Mouse (Mus musculus) liver, embryonic 12.5 days (tissue): ENCODE measurements around the gene Uhrf1. TPM values are rescaled to one million over a fixed set of nuclear protein-coding genes. Genes with fewer than 3 reads are reported as not detected.

Source experiments
- ATAC-seq: fragments of 200-750 bp; cut with Nextera tagmentation; 2 replicates; pipeline ENCODE4 v1.8.0; 2017; ENCODE audit warnings: moderate number of reproducible peaks, mild to moderate bottlenecking, moderate library complexity
- H3K27ac ChIP-seq: fragments of 300-500 bp; sonication (generic); 2 replicates; pipeline ENCODE4 v1.5.1; 2016; ENCODE audit warnings: mild to moderate bottlenecking
- H3K27me3 ChIP-seq: fragments of 300-500 bp; sonication (generic); replicated peaks from 2 replicates; pipeline ENCODE4 v1.6.1; 2016; ENCODE audit warnings: mild to moderate bottlenecking, moderate library complexity
- H3K36me3 ChIP-seq: fragments of 300-500 bp; sonication (generic); 2 replicates; pipeline ENCODE4 v1.6.1; 2016; ENCODE audit warnings: mild to moderate bottlenecking, moderate library complexity
- H3K4me1 ChIP-seq: fragments of 300-500 bp; sonication (generic); 2 replicates; pipeline ENCODE4 v1.6.1; 2016
- H3K4me2 ChIP-seq: fragments of 300-500 bp; sonication (generic); 2 replicates; pipeline ENCODE4 v1.6.1; 2016; ENCODE audit warnings: mild to moderate bottlenecking, moderate library complexity
- H3K4me3 ChIP-seq: fragments of 300-500 bp; sonication (generic); 2 replicates; pipeline ENCODE4 v1.5.1; 2016; ENCODE audit warnings: mild to moderate bottlenecking, moderate library complexity
- H3K9ac ChIP-seq: fragments of 300-500 bp; sonication (generic); 2 replicates; pipeline ENCODE4 v1.6.1; 2016; ENCODE audit warnings: mild to moderate bottlenecking, moderate library complexity
- H3K9me3 ChIP-seq: fragments of 300-500 bp; sonication (generic); replicated peaks from 2 replicates; pipeline ENCODE4 v1.6.1; 2016; ENCODE audit warnings: mild to moderate bottlenecking, moderate library complexity
- WGBS: fragments of 180-500 bp; shearing (Covaris S2); methylation state at CpG from one replicate; pipeline ENCODE4 v1.1.7; 2016; ENCODE audit not compliant: insufficient replicate concordance; 5-methylcytosine and 5-hydroxymethylcytosine counted together
- polyA plus RNA-seq: library from polyadenylated mRNA; unstranded; fragments of >200 nt; fragmentation: Nextera tagmentation; extraction: Ambion mirVana; gene quantifications from 2 replicates; pipeline ENCODE4 v1.2.1, GENCODE M21; 2016

Uhrf1 gene
- polyA plus RNA-seq, 1 experiment from 2014 or later = 154 TPM

- Histone ChIP-seq H3K9ac (no peak overlapping the region), H3K36me3 (peaks cover 53% of the 10 kb centered on the region), H3K9me3 (no peaks in the 10 kb centered on the region), H3K27ac (no peak overlapping the region), H3K4me3 (no peak overlapping the region), H3K4me2 (no peak overlapping the region), H3K27me3 (no peaks in the 10 kb centered on the region), H3K4me1 (peaks cover 53% of the 10 kb centered on the region)
- ATAC-seq = peak; percentile 68
- WGBS = 20% methylated on average over 8 of the region's 8 CpGs
Measured at GRCm38 (mm10) chr17:56264020-56264419, 39.1 kb upstream of the Uhrf1 start.

GRCm38 (mm10) chr17:56265011-56265410, 38.1 kb upstream of the Uhrf1 start:
- no peak for ATAC-seq
- 84% methylated on average over 4 of the region's 4 CpGs for WGBS
- no peaks in the 10 kb centered on the region for H3K9me3 ChIP-seq
- H3K36me3 ChIP-seq = peaks cover 45% of the 10 kb centered on the region
- H3K27me3 ChIP-seq = no peaks in the 10 kb centered on the region
- no peak overlapping the region for H3K9ac ChIP-seq
- no peak overlapping the region for H3K4me2 ChIP-seq
- no peak overlapping the region for H3K27ac ChIP-seq
- no peak overlapping the region for H3K4me3 ChIP-seq
- peaks cover 53% of the 10 kb centered on the region for H3K4me1 ChIP-seq

- no peak for ATAC-seq
- H3K36me3 ChIP-seq = peaks cover 45% of the 10 kb centered on the region
- no peak overlapping the region for H3K4me2 ChIP-seq
- no peak overlapping the region for H3K4me3 ChIP-seq
- no peaks in the 10 kb centered on the region for H3K9me3 ChIP-seq
- WGBS = 72% methylated on average over 3 of the region's 3 CpGs
- H3K27ac ChIP-seq = 0 out of 2 replicates have a peak overlapping the region, but pooled peaks have one; percentile 7
- peaks cover 46% of the 10 kb centered on the region for H3K4me1 ChIP-seq
- no peak overlapping the region for H3K9ac ChIP-seq
- no peaks in the 10 kb centered on the region for H3K27me3 ChIP-seq
Measured at GRCm38 (mm10) chr17:56265869-56266268, 37.3 kb upstream of the Uhrf1 start.

GRCm38 (mm10) chr17:56266271-56266670, 36.9 kb upstream of the Uhrf1 start:
- ATAC-seq = no peak
- 56% methylated on average over 3 of the region's 3 CpGs for WGBS
- Histone ChIP-seq H3K4me1 (peaks cover 41% of the 10 kb centered on the region), H3K9me3 (no peaks in the 10 kb centered on the region), H3K4me3 (no peak overlapping the region), H3K27me3 (no peaks in the 10 kb centered on the region), H3K4me2 (no peak overlapping the region), H3K9ac (no peak overlapping the region), H3K36me3 (peaks cover 45% of the 10 kb centered on the region), H3K27ac (peak overlapping the region; percentile 7; the same call in 1 of the 2 replicates)

- H3K27me3 ChIP-seq = no peaks in the 10 kb centered on the region
- H3K9me3 ChIP-seq = no peaks in the 10 kb centered on the region
- H3K9ac ChIP-seq = peak overlapping the region; percentile 66
- peak overlapping the region; percentile 50 for H3K4me3 ChIP-seq
- WGBS = 18% methylated on average over 12 of the region's 12 CpGs
- peaks cover 39% of the 10 kb centered on the region for H3K4me1 ChIP-seq
- peak overlapping the region; percentile 74 for H3K27ac ChIP-seq
- H3K4me2 ChIP-seq = peak overlapping the region; percentile 78
- H3K36me3 ChIP-seq = peaks cover 50% of the 10 kb centered on the region
- peak; percentile 78 for ATAC-seq
Measured at GRCm38 (mm10) chr17:56269153-56269630, 33.9 kb upstream of the Uhrf1 start.

- peaks cover 43% of the 10 kb centered on the region for H3K4me1 ChIP-seq
- 66% methylated on average over 3 of the region's 3 CpGs for WGBS
- H3K27me3 ChIP-seq = no peaks in the 10 kb centered on the region
- peak overlapping the region; percentile 74 for H3K27ac ChIP-seq
- no peaks in the 10 kb centered on the region for H3K9me3 ChIP-seq
- H3K4me2 ChIP-seq = peak overlapping the region; percentile 78
- peaks cover 47% of the 10 kb centered on the region for H3K36me3 ChIP-seq
- H3K4me3 ChIP-seq = peak overlapping the region; percentile 50
- ATAC-seq = 0 out of 2 replicates have a peak, but pooled peaks have one; percentile 1
- peak overlapping the region; percentile 66 for H3K9ac ChIP-seq
Measured at GRCm38 (mm10) chr17:56269741-56270140, 33.4 kb upstream of the Uhrf1 start.

GRCm38 (mm10) chr17:56271609-56272253, 31.4 kb upstream of the Uhrf1 start:
- Histone ChIP-seq H3K9ac (no peak overlapping the region), H3K9me3 (no peaks in the 10 kb centered on the region), H3K36me3 (peaks cover 40% of the 10 kb centered on the region), H3K4me3 (no peak overlapping the region), H3K4me1 (peaks cover 46% of the 10 kb centered on the region), H3K27ac (no peak overlapping the region), H3K27me3 (no peaks in the 10 kb centered on the region), H3K4me2 (no peak overlapping the region)
- no peak for ATAC-seq
- 79% methylated on average over 12 of the region's 12 CpGs for WGBS

GRCm38 (mm10) chr17:56272644-56273043, 30.5 kb upstream of the Uhrf1 start:
- Histone ChIP-seq H3K9me3 (no peaks in the 10 kb centered on the region), H3K9ac (no peak overlapping the region; the same call in 1 of the 2 replicates), H3K27ac (no peak overlapping the region), H3K4me2 (no peak overlapping the region), H3K36me3 (peaks cover 40% of the 10 kb centered on the region), H3K4me1 (peaks cover 55% of the 10 kb centered on the region), H3K4me3 (no peak overlapping the region), H3K27me3 (no peaks in the 10 kb centered on the region)
- no peak for ATAC-seq
- 72% methylated on average over 3 of the region's 3 CpGs for WGBS

GRCm38 (mm10) chr17:56273482-56273881, 29.6 kb upstream of the Uhrf1 start:
- Histone ChIP-seq H3K9me3 (no peaks in the 10 kb centered on the region), H3K36me3 (peaks cover 43% of the 10 kb centered on the region), H3K4me2 (no peak overlapping the region), H3K9ac (no peak overlapping the region), H3K4me1 (peaks cover 64% of the 10 kb centered on the region), H3K27ac (no peak overlapping the region), H3K4me3 (no peak overlapping the region), H3K27me3 (no peaks in the 10 kb centered on the region)
- WGBS = 85% methylated on average over 7 of the region's 7 CpGs
- ATAC-seq = no peak

- no peak for ATAC-seq
- WGBS = 72% methylated on average over 5 of the region's 5 CpGs
- H3K27ac ChIP-seq = peak overlapping the region; percentile 37
Measured at GRCm38 (mm10) chr17:56273986-56274385, 29.1 kb upstream of the Uhrf1 start.

GRCm38 (mm10) chr17:56275842-56276480, 27.2 kb upstream of the Uhrf1 start:
- peak overlapping the region; percentile 91 for H3K4me2 ChIP-seq
- 13% methylated on average over 5 of the region's 5 CpGs for WGBS
- peak overlapping the region; percentile 92 for H3K27ac ChIP-seq
- H3K36me3 ChIP-seq = peaks cover 45% of the 10 kb centered on the region
- H3K4me3 ChIP-seq = peak overlapping the region; percentile 74
- no peaks in the 10 kb centered on the region for H3K9me3 ChIP-seq
- H3K4me1 ChIP-seq = peaks cover 63% of the 10 kb centered on the region
- H3K27me3 ChIP-seq = no peaks in the 10 kb centered on the region
- ATAC-seq = peak; percentile 39
- H3K9ac ChIP-seq = peak overlapping the region; percentile 87

More at GRCm38 (mm10) chr17:56273986-56274385, 29.1 kb upstream of the Uhrf1 start:
- Histone ChIP-seq H3K9ac (no peak overlapping the region), H3K4me2 (no peak overlapping the region; the same call in 1 of the 2 replicates), H3K27me3 (no peaks in the 10 kb centered on the region), H3K4me1 (peaks cover 62% of the 10 kb centered on the region), H3K36me3 (peaks cover 46% of the 10 kb centered on the region), H3K9me3 (no peaks in the 10 kb centered on the region), H3K4me3 (no peak overlapping the region)
